Mouse (Mus musculus) ES-Bruce4 (cell line): ENCODE measurements around the gene 4930558K02Rik. TPM values are rescaled to one million over a fixed set of nuclear protein-coding genes. Genes with fewer than 3 reads are reported as not detected.

Source experiments
- H3K27ac ChIP-seq: 2 replicates; pipeline ENCODE4 v1.5.1; 2012; ENCODE audit warnings: low read length, inconsistent platforms; ENCODE audit not compliant: insufficient read depth
- H3K27me3 ChIP-seq: 2 replicates; pipeline ENCODE4 v1.6.1; 2012; ENCODE audit warnings: mild to moderate bottlenecking, low read length, inconsistent platforms; ENCODE audit not compliant: control insufficient read depth, poor library complexity, insufficient read depth, severe bottlenecking
- H3K36me3 ChIP-seq: 2 replicates; pipeline ENCODE4 v1.6.1; 2012; ENCODE audit warnings: inconsistent platforms, mild to moderate bottlenecking, low read length, moderate library complexity; ENCODE audit not compliant: control insufficient read depth, poor library complexity, insufficient read depth, severe bottlenecking
- H3K4me1 ChIP-seq: one replicate; pipeline ENCODE4 v1.8.1; 2011; ENCODE audit warnings: low read length; ENCODE audit not compliant: control insufficient read depth, insufficient read depth
- H3K4me3 ChIP-seq: 2 replicates; pipeline ENCODE4 v1.5.1; 2011; ENCODE audit warnings: low read depth, mild to moderate bottlenecking, low read length
- H3K9ac ChIP-seq: 2 replicates; pipeline ENCODE4 v1.6.1; 2012; ENCODE audit warnings: low read depth, mild to moderate bottlenecking, inconsistent platforms; ENCODE audit not compliant: poor library complexity, severe bottlenecking
- H3K9me3 ChIP-seq: replicated peaks from 2 replicates; pipeline ENCODE4 v1.6.1; 2012; ENCODE audit warnings: mild to moderate bottlenecking, low read length, inconsistent platforms; ENCODE audit not compliant: control insufficient read depth, poor library complexity, insufficient read depth, severe bottlenecking
- CTCF ChIP-seq: IDR thresholded peaks from one replicate; pipeline ENCODE4 v1.8.1; 2011; ENCODE audit warnings: low read depth, low read length
- EP300 ChIP-seq: IDR thresholded peaks from 2 replicates; pipeline ENCODE4 v1.6.1; 2011; ENCODE audit warnings: low read depth, low read length; ENCODE audit not compliant: insufficient read depth
- POLR2A ChIP-seq: IDR thresholded peaks from one replicate; pipeline ENCODE4 v1.8.1; 2011; ENCODE audit warnings: low read length; ENCODE audit not compliant: insufficient read depth
- polyA plus RNA-seq: library from polyadenylated mRNA; stranded (reverse); fragments of >200 nt; gene quantifications from 2 replicates; pipeline ENCODE4 v1.2.4, GENCODE M21; 2011; ENCODE audit warnings: low read depth; ENCODE audit not compliant: missing spikeins, insufficient read depth, insufficient read length

Gene 4930558K02Rik
- polyA plus RNA-seq, 1 experiment = not detected

DNA sequence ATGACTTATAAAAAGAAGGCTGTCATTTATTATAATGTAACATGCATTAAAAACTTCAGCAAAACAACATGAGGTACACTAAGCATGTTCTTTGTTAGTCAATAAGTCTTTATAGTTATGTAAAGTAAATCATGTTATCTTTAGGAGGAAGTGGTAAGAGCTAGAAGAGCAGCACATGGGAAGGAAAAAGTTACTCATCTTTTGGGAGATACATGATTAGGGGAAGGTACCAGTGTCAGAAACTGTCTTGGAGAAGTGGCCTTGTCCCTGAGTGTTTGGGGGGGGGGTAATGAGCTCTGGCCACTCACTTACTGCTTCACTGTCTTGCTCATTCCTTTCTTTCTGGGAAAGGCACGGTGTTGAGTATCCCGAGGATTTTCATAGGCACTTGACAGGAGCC is 37.4 kb downstream of the 4930558K02Rik start:
- Histone ChIP-seq H3K9ac (no peak overlapping the region), H3K4me1 (no peaks in the 10 kb centered on the region), H3K27me3 (no peaks in the 10 kb centered on the region; the same call in 1 of the 2 replicates), H3K36me3 (no peaks in the 10 kb centered on the region), H3K9me3 (no peaks in the 10 kb centered on the region), H3K27ac (no peak overlapping the region), H3K4me3 (no peak overlapping the region)
- no peak for TF ChIP-seq EP300
- no peak for TF ChIP-seq POLR2A
- no peak for TF ChIP-seq CTCF

DNA sequence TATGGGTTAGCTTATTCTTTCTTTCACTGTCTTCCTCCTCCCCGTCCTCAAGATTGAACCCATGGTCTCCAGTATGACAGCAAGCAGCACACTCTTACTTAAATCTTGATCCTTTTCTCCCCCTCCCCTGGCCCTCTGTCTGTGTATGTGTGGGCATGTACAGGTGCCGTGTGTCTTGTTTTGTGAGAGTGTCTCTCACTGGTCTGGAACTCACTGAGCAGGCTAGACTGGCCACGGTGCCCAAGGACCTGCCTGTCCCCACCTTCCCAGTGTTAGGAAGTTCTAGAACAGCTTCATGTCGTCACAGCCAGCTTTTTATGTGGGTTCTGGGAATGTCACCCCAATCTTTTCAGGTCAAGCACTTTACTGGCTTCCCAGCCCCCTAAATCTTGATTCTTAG is 47.1 kb downstream of the 4930558K02Rik start:
- no peaks in the 10 kb centered on the region for H3K27me3 ChIP-seq
- no peak overlapping the region for H3K9ac ChIP-seq
- no peaks in the 10 kb centered on the region for H3K9me3 ChIP-seq
- no peaks in the 10 kb centered on the region for H3K36me3 ChIP-seq
- no peak overlapping the region for H3K27ac ChIP-seq
- H3K4me3 ChIP-seq = no peak overlapping the region
- TF ChIP-seq EP300 = no peak
- no peak for TF ChIP-seq POLR2A
- no peak for TF ChIP-seq CTCF
- H3K4me1 ChIP-seq = no peaks in the 10 kb centered on the region

DNA sequence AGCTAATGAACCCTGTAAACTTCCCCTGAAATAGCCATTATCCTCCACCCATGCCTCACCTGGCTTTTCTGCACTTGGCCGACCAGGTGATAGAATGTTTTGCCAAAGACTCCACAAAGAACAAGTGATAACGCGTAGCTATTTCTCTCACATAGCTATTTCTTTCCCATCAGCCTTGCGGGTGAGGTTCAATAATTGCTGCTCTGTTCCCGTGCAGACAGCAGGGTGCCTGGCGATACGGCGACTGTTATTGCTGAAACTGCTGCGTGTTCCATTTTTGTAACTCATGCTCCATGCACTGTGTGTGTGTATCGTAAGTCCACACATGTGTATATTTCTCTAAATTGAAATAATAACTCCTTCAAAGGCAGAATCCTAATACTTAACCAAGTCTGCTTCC is 47.6 kb downstream of the 4930558K02Rik start:
- Histone ChIP-seq H3K9ac (no peak overlapping the region), H3K27me3 (no peaks in the 10 kb centered on the region), H3K9me3 (no peaks in the 10 kb centered on the region), H3K4me1 (no peaks in the 10 kb centered on the region), H3K4me3 (no peak overlapping the region), H3K27ac (no peak overlapping the region), H3K36me3 (no peaks in the 10 kb centered on the region)
- TF ChIP-seq EP300 (no peak), CTCF (no peak), POLR2A (no peak)

GRCm38 (mm10) chr1:161931313-161931712 is 48.1 kb downstream of the 4930558K02Rik start:
- Histone ChIP-seq H3K9me3 (no peaks in the 10 kb centered on the region), H3K4me1 (no peaks in the 10 kb centered on the region), H3K9ac (no peak overlapping the region), H3K27ac (no peak overlapping the region), H3K4me3 (no peak overlapping the region), H3K36me3 (no peaks in the 10 kb centered on the region), H3K27me3 (no peaks in the 10 kb centered on the region)
- TF ChIP-seq POLR2A (no peak), EP300 (no peak), CTCF (no peak)

GRCm38 (mm10) chr1:161927976-161928375 is 51.5 kb downstream of the 4930558K02Rik start:
- Histone ChIP-seq H3K9ac (no peak overlapping the region), H3K27ac (no peak overlapping the region), H3K36me3 (no peaks in the 10 kb centered on the region), H3K27me3 (no peaks in the 10 kb centered on the region), H3K4me1 (peaks cover 2% of the 10 kb centered on the region), H3K4me3 (no peak overlapping the region), H3K9me3 (no peaks in the 10 kb centered on the region)
- TF ChIP-seq EP300 = no peak
- TF ChIP-seq POLR2A = no peak
- no peak for TF ChIP-seq CTCF

DNA sequence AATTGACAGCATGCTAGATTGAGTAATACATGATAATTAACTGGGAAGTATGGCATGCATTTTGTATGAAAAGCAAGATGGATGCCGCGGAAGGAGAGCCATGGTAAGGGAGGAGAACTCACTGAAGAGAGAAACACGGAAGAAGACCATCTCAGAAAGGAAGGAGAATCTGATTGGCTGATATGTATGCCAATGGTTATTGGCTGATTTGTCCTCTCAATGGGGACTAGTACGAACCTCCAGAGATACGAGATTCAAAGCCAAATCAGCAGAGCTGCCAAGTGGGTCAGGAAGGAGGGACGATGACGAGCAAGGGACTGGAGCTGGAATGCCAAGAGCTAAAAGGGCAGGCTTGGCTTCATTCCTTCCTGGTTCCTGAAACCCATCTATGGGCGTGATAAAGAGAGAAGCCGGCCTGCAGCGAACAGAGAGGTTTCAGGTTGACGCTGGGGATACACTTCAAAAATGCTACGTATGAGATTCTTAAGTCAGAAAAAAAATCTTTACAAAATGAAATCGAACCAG is 54.1 kb downstream of the 4930558K02Rik start:
- Histone ChIP-seq H3K9me3 (no peaks in the 10 kb centered on the region), H3K4me3 (no peak overlapping the region), H3K27ac (no peak overlapping the region), H3K9ac (no peak overlapping the region), H3K36me3 (no peaks in the 10 kb centered on the region), H3K27me3 (no peaks in the 10 kb centered on the region), H3K4me1 (peaks cover 2% of the 10 kb centered on the region)
- TF ChIP-seq POLR2A (no peak), EP300 (no peak), CTCF (no peak)
